Comparison of ENCODE assay signal across 14 mouse cellular contexts in genomic region chr5:136336798-136337527, GRCm38 (mm10).
DNase-seq lines count a peak whose midpoint lies in the region; ATAC-seq and TF ChIP-seq lines count a peak whose summit lies in the region.
"Had no signal": no experiment of that assay in that cellular context is flagged by ENCODE, and none has a peak within 500 bp of the region (broad histone marks: within the 10 kb centered on the region; RNA-seq: fewer than 3 reads in every experiment).

No protein-coding gene starts in this region.

- TF ChIP-seq CTCF in layer of hippocampus, adult 2 months (conservative IDR thresholded peaks at IDR 0.05) = no peak

- 39% methylated on average over 4 of the region's 4 CpGs for WGBS in heart, embryonic 13.5 days
- WGBS in heart, embryonic 10.5 days = 76% methylated on average over 4 of the region's 4 CpGs

- peaks cover 71% of the 10 kb centered on the region for H3K36me3 ChIP-seq in heart, embryonic 13.5 days
- peaks cover 75% of the 10 kb centered on the region for H3K36me3 ChIP-seq in heart, embryonic 10.5 days

- H3K4me2 ChIP-seq in heart, embryonic 13.5 days = no peak overlapping the region
- H3K4me2 ChIP-seq: kidney, embryonic 15.5 days; neural tube, embryonic 12.5 days had no signal

- no peaks in the 10 kb centered on the region for H3K27me3 ChIP-seq in heart, embryonic 13.5 days (replicated peaks)
- no peaks in the 10 kb centered on the region for H3K27me3 ChIP-seq in heart, embryonic 10.5 days (ENCODE audit: insufficient read depth, poor library complexity, severe bottlenecking)
- H3K27me3 ChIP-seq: kidney, embryonic 15.5 days; neural tube, embryonic 12.5 days had no signal

- no peak for ATAC-seq in heart, embryonic 13.5 days (ENCODE audit: extremely low read depth, insufficient number of reproducible peaks, low FRiP score, low TSS enrichment)
- ATAC-seq in common myeloid progenitor, adult 5-6 weeks (replicated peaks; ENCODE audit: low read depth, poor library complexity, severe bottlenecking) = peak; percentile 16; the same call in 1 of the 2 replicates
- ATAC-seq: hindbrain, postnatal 0 days had no signal

- no peak overlapping the region for H3K9ac ChIP-seq in heart, embryonic 13.5 days
- H3K9ac ChIP-seq: kidney, embryonic 15.5 days; neural tube, embryonic 12.5 days had no signal

- no peaks in the 10 kb centered on the region for H3K9me3 ChIP-seq in heart, embryonic 13.5 days
- H3K9me3 ChIP-seq in heart, embryonic 10.5 days = no peaks in the 10 kb centered on the region
- H3K9me3 ChIP-seq: kidney, embryonic 15.5 days; neural tube, embryonic 12.5 days had no signal

- DNase-seq in heart, embryonic 10.5 days (ENCODE audit: low spot score) = no peak
- peak; percentile 32 for DNase-seq in kidney, postnatal 14 days
- no peak for DNase-seq in kidney, adult 11 months
- DNase-seq in 416B (ENCODE audit: low read depth) = peak; percentile 23
- no peak for DNase-seq in layer of hippocampus, adult 2 months (ENCODE audit: low spot score in 2 of 2)
- DNase-seq in left cerebral cortex, adult 11 months (ENCODE audit: low spot score) = no peak
- DNase-seq: cerebellum, adult 9-10 months; thymus, adult 18-20 months had no signal

- H3K4me3 ChIP-seq in heart, embryonic 13.5 days = no peak overlapping the region
- no peak overlapping the region for H3K4me3 ChIP-seq in heart, embryonic 10.5 days
- no peak overlapping the region for H3K4me3 ChIP-seq in layer of hippocampus, adult 2 months
- H3K4me3 ChIP-seq: kidney, embryonic 15.5 days; neural tube, embryonic 12.5 days had no signal

- peak overlapping the region; percentile 66 for H3K27ac ChIP-seq in heart, embryonic 13.5 days (replicated peaks)
- H3K27ac ChIP-seq in heart, embryonic 10.5 days = no peak overlapping the region
- H3K27ac ChIP-seq in layer of hippocampus, adult 2 months = no peak overlapping the region
- H3K27ac ChIP-seq: hindbrain, postnatal 0 days; kidney, embryonic 15.5 days; macrophage; neural tube, embryonic 12.5 days had no signal

- H3K4me1 ChIP-seq in heart, embryonic 13.5 days = peaks cover 25% of the 10 kb centered on the region
- 0 out of 2 replicates have a peak, but pooled peaks cover 3% of the 10 kb centered on the region for H3K4me1 ChIP-seq in heart, embryonic 10.5 days
- H3K4me1 ChIP-seq: kidney, embryonic 15.5 days; neural tube, embryonic 12.5 days had no signal

Comparison
In these comparisons a context has a peak if more than half of its experiments do, and no peak if none do; other contexts are left out.
1. DNase-seq: peak in kidney, postnatal 14 days (single experiment) and 416B (single experiment); none in heart, embryonic 10.5 days (single experiment), kidney, adult 11 months (single experiment), layer of hippocampus, adult 2 months (0 of 2) and left cerebral cortex, adult 11 months (single experiment).